Mouse (Mus musculus) granulocyte monocyte progenitor cell, adult 5-6 weeks (primary cell): Measurements from ENCODE around the gene Chn1. TPM values are rescaled to one million over a fixed set of nuclear protein-coding genes. Genes with fewer than 3 reads are reported as not detected.

Experiments
- ATAC-seq: replicated peaks from 2 replicates; pipeline ENCODE4 v1.8.0; 2016; ENCODE audit warnings: mild to moderate bottlenecking, moderate TSS enrichment, inconsistent platforms; ENCODE audit not compliant: poor library complexity, severe bottlenecking
- total RNA-seq, 2 experiments: library from RNA; stranded (forward) in 1 of 2; stranded (reverse) in 1 of 2; fragments of 200-712, 200-1000 nt in 1 of 2; fragments of >200 nt in 1 of 2; fragmentation: Nextera tagmentation in 1 of 2; gene quantifications; 2 replicates each; pipeline ENCODE4 v1.2.3; 2014 to 2017

Gene Chn1
- total RNA-seq, 2 experiments from 2014 or later = not detected

GRCm38 (mm10) chr2:73654059-73654891, 120.9 kb downstream of the Chn1 start:
- ATAC-seq = no peak

GRCm38 (mm10) chr2:73637688-73638087, 137.5 kb downstream of the Chn1 start:
- ATAC-seq = no peak

GRCm38 (mm10) chr2:73636387-73636786, 138.8 kb downstream of the Chn1 start:
- no peak for ATAC-seq

GRCm38 (mm10) chr2:73631816-73632215, 143.3 kb downstream of the Chn1 start:
- ATAC-seq = no peak

- ATAC-seq = no peak
These were observed 156.6 kb downstream of the Chn1 start for GRCm38 (mm10) chr2:73618486-73619052.

GRCm38 (mm10) chr2:73616434-73617057, 158.6 kb downstream of the Chn1 start:
- no peak for ATAC-seq

GRCm38 (mm10) chr2:73615456-73615855, 159.7 kb downstream of the Chn1 start:
- ATAC-seq = no peak

GRCm38 (mm10) chr2:73614303-73614702, 160.8 kb downstream of the Chn1 start:
- no peak for ATAC-seq

- ATAC-seq = no peak
These were observed 162.2 kb downstream of the Chn1 start for GRCm38 (mm10) chr2:73612941-73613340.

GRCm38 (mm10) chr2:73612367-73612914, 162.7 kb downstream of the Chn1 start:
- ATAC-seq = peak; percentile 83

- ATAC-seq = no peak
These were observed 163.3 kb downstream of the Chn1 start for GRCm38 (mm10) chr2:73611798-73612197.

- 0 out of 2 replicates have a peak, but pooled peaks have one; percentile 13 for ATAC-seq
These were observed 165.4 kb downstream of the Chn1 start for GRCm38 (mm10) chr2:73609724-73610210.

GRCm38 (mm10) chr2:73609067-73609723, 166.0 kb downstream of the Chn1 start:
- ATAC-seq = no peak

GRCm38 (mm10) chr2:73608391-73608790, 166.8 kb downstream of the Chn1 start:
- peak; percentile 39; the same call in 1 of the 2 replicates for ATAC-seq

- peak; percentile 38; the same call in 1 of the 2 replicates for ATAC-seq
These were observed 167.5 kb downstream of the Chn1 start for GRCm38 (mm10) chr2:73607609-73608008.

- no peak for ATAC-seq
These were observed 168.0 kb downstream of the Chn1 start for GRCm38 (mm10) chr2:73607146-73607545.

- ATAC-seq = no peak
These were observed 168.5 kb downstream of the Chn1 start for GRCm38 (mm10) chr2:73606616-73607015.

- ATAC-seq = no peak
These were observed 170.1 kb downstream of the Chn1 start for GRCm38 (mm10) chr2:73605077-73605476.

GRCm38 (mm10) chr2:73604579-73604978, 170.6 kb downstream of the Chn1 start:
- ATAC-seq = no peak

- no peak for ATAC-seq
These were observed 174.5 kb downstream of the Chn1 start for GRCm38 (mm10) chr2:73600650-73601049.
